Mouse (Mus musculus) ES-E14 (cell line): ENCODE measurements around the gene Diaph3.

Source experiments
- CHD2 ChIP-seq: IDR thresholded peaks from 2 replicates; pipeline ENCODE4 v1.6.1; 2014; ENCODE audit warnings: mild to moderate bottlenecking, low read depth, low read length, inconsistent platforms
- HCFC1 ChIP-seq: IDR thresholded peaks from 2 replicates; pipeline ENCODE4 v1.6.1; 2012; ENCODE audit warnings: low read length, inconsistent platforms, borderline replicate concordance; ENCODE audit not compliant: insufficient read depth
- MAFK ChIP-seq: IDR thresholded peaks from 2 replicates; pipeline ENCODE4 v1.6.1; 2014; ENCODE audit warnings: mild to moderate bottlenecking, low read depth, low read length, inconsistent platforms; ENCODE audit not compliant: insufficient read depth
- ZC3H11A ChIP-seq: IDR thresholded peaks from 2 replicates; pipeline ENCODE4 v1.6.1; 2012; ENCODE audit warnings: low read depth, mild to moderate bottlenecking, inconsistent platforms, low read length, borderline replicate concordance
- ZNF384 ChIP-seq: IDR thresholded peaks from 2 replicates; pipeline ENCODE4 v1.6.1; 2012; ENCODE audit warnings: low read depth, low read length, inconsistent platforms

DNA sequence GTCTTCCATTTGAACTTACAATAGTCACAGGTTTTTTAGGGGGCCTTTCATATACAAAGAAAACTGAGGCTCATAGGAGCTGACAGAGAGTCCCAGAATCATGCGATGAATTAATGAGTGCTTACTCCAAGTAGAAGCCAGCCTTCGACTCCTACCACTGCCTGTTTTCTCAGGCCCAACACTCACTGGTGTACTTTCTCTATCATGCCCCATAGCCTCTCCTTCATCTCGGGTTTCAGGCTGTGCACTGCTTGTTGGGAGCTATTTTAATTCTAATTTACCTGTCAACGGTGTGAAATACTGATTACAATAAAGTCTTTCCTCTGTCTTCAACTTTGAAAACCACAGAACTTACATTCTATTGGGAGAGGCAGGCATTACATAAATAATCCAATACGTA, 449.7 kb downstream of the Diaph3 start:
- TF ChIP-seq ZC3H11A: no peak
- no peak for TF ChIP-seq HCFC1
- no peak for TF ChIP-seq CHD2
- TF ChIP-seq MAFK: no peak
- no peak for TF ChIP-seq ZNF384
